Mouse (Mus musculus) lung, postnatal 0 days (tissue): ENCODE measurements around the gene Mef2c. TPM values are rescaled to one million over a fixed set of nuclear protein-coding genes. Genes with fewer than 3 reads are reported as not detected.

Experiments used
- ATAC-seq: fragments of 200-750 bp; cut with Nextera tagmentation; 2 replicates; pipeline ENCODE4 v1.8.0; 2017; ENCODE audit warnings: moderate library complexity
- DNase-seq: peaks from one replicate; pipeline ENCODE4 v3.0.0-alpha.2; 2016; ENCODE audit warnings: low spot score
- H3K27ac ChIP-seq: fragments of 300-500 bp; sonication (generic); 2 replicates; pipeline ENCODE4 v1.5.1; 2014; ENCODE audit warnings: antibody characterized with exemption, mild to moderate bottlenecking, low read length, mixed read lengths
- H3K27me3 ChIP-seq: fragments of 300-500 bp; sonication (generic); replicated peaks from 2 replicates; pipeline ENCODE4 v1.6.1; 2014; ENCODE audit warnings: low read length, mixed read lengths; ENCODE audit not compliant: insufficient read depth
- H3K36me3 ChIP-seq: fragments of 300-500 bp; sonication (generic); 2 replicates; pipeline ENCODE4 v1.6.1; 2014; ENCODE audit warnings: low read length, mixed read lengths; ENCODE audit not compliant: insufficient read depth
- H3K4me1 ChIP-seq: fragments of 300-500 bp; sonication (generic); 2 replicates; pipeline ENCODE4 v1.6.1; 2014; ENCODE audit warnings: antibody characterized with exemption, low read depth, low read length, mixed read lengths; ENCODE audit not compliant: insufficient read depth
- H3K4me2 ChIP-seq: fragments of 300-500 bp; sonication (generic); replicated peaks from 2 replicates; pipeline ENCODE4 v1.6.1; 2014; ENCODE audit warnings: low read depth, mild to moderate bottlenecking, low read length, moderate library complexity, mixed read lengths
- H3K4me3 ChIP-seq: fragments of 300-500 bp; sonication (generic); 2 replicates; pipeline ENCODE4 v1.5.1; 2014; ENCODE audit warnings: low read depth, low read length
- H3K9ac ChIP-seq: fragments of 300-500 bp; sonication (generic); replicated peaks from 2 replicates; pipeline ENCODE4 v1.6.1; 2014; ENCODE audit warnings: low read depth, mild to moderate bottlenecking
- H3K9me3 ChIP-seq: fragments of 300-500 bp; sonication (generic); 2 replicates; pipeline ENCODE4 v1.6.1; 2016; ENCODE audit warnings: low read length, mixed read lengths
- CTCF ChIP-seq: IDR thresholded peaks from 2 replicates; pipeline ENCODE4 v1.5.1; 2016; ENCODE audit warnings: antibody characterized with exemption, mild to moderate bottlenecking
- EP300 ChIP-seq: IDR thresholded peaks from 2 replicates; pipeline ENCODE4 v1.6.1; 2016; ENCODE audit warnings: antibody characterized with exemption, mild to moderate bottlenecking, control low read depth
- WGBS: fragments of 180-500 bp; shearing (Covaris S2); extraction: QIAGEN DNeasy Blood & Tissue Kit; methylation state at CpG from one replicate; pipeline ENCODE4 v1.1.7; 2014; 5-methylcytosine and 5-hydroxymethylcytosine counted together
- polyA plus RNA-seq: library from polyadenylated mRNA; unstranded; fragments of >200 nt; fragmentation: Nextera tagmentation; extraction: Ambion mirVana; gene quantifications from 2 replicates; pipeline ENCODE4 v1.2.1, GENCODE M21; 2015

The Mef2c gene
- polyA plus RNA-seq, 1 experiment from 2014 or later: 35.3 TPM

GRCm38 (mm10) chr13:83654889-83655769 lies 151.3 kb downstream of the Mef2c start:
- TF ChIP-seq CTCF (peak; percentile 86), EP300 (no peak)
- no peaks in the 10 kb centered on the region for H3K36me3 ChIP-seq
- peak; percentile 43; the same call in 1 of the 2 replicates for ATAC-seq
- H3K27me3 ChIP-seq: no peaks in the 10 kb centered on the region
- no peak overlapping the region for H3K4me2 ChIP-seq
- no peaks in the 10 kb centered on the region for H3K4me1 ChIP-seq
- H3K9ac ChIP-seq: no peak overlapping the region
- H3K27ac ChIP-seq: no peak overlapping the region
- H3K9me3 ChIP-seq: no peaks in the 10 kb centered on the region
- 38% methylated on average over 8 of the region's 8 CpGs for WGBS
- DNase-seq: peak; percentile 78
- no peak overlapping the region for H3K4me3 ChIP-seq

- no peak for ATAC-seq
- Histone ChIP-seq H3K9ac (no peak overlapping the region), H3K4me1 (no peaks in the 10 kb centered on the region), H3K4me2 (no peak overlapping the region), H3K4me3 (no peak overlapping the region), H3K27ac (no peak overlapping the region), H3K27me3 (no peaks in the 10 kb centered on the region), H3K9me3 (no peaks in the 10 kb centered on the region), H3K36me3 (no peaks in the 10 kb centered on the region)
- 80% methylated on average over 7 of the region's 7 CpGs for WGBS
- TF ChIP-seq EP300: no peak
- no peak for TF ChIP-seq CTCF
- DNase-seq: no peak
Measured at GRCm38 (mm10) chr13:83656094-83656493, 152.3 kb downstream of the Mef2c start.

GRCm38 (mm10) chr13:83656773-83657172 lies 152.9 kb downstream of the Mef2c start:
- Histone ChIP-seq H3K27me3 (no peaks in the 10 kb centered on the region), H3K27ac (no peak overlapping the region), H3K4me1 (no peaks in the 10 kb centered on the region), H3K36me3 (no peaks in the 10 kb centered on the region), H3K4me3 (no peak overlapping the region), H3K9me3 (no peaks in the 10 kb centered on the region), H3K9ac (no peak overlapping the region), H3K4me2 (no peak overlapping the region)
- WGBS: 67% methylated on average over 4 of the region's 4 CpGs
- DNase-seq (peak; percentile 67), ATAC-seq (no peak)
- TF ChIP-seq EP300: no peak
- peak; percentile 63 for TF ChIP-seq CTCF

GRCm38 (mm10) chr13:83660722-83661121 lies 156.9 kb downstream of the Mef2c start:
- no peak for TF ChIP-seq EP300
- no peak for TF ChIP-seq CTCF
- no peaks in the 10 kb centered on the region for H3K36me3 ChIP-seq
- no peak overlapping the region for H3K4me3 ChIP-seq
- no peaks in the 10 kb centered on the region for H3K4me1 ChIP-seq
- WGBS: 63% methylated on average over 8 of the region's 8 CpGs
- no peaks in the 10 kb centered on the region for H3K9me3 ChIP-seq
- no peak overlapping the region for H3K9ac ChIP-seq
- no peak for ATAC-seq
- H3K4me2 ChIP-seq: no peak overlapping the region
- DNase-seq: no peak
- no peak overlapping the region for H3K27ac ChIP-seq
- H3K27me3 ChIP-seq: no peaks in the 10 kb centered on the region

GRCm38 (mm10) chr13:83661166-83661565 lies 157.3 kb downstream of the Mef2c start:
- 67% methylated on average over 7 of the region's 7 CpGs for WGBS
- no peaks in the 10 kb centered on the region for H3K36me3 ChIP-seq
- H3K27me3 ChIP-seq: no peaks in the 10 kb centered on the region
- TF ChIP-seq CTCF: no peak
- no peak for TF ChIP-seq EP300
- no peak overlapping the region for H3K4me2 ChIP-seq
- ATAC-seq (no peak), DNase-seq (no peak)
- no peak overlapping the region for H3K4me3 ChIP-seq
- H3K27ac ChIP-seq: no peak overlapping the region
- H3K9me3 ChIP-seq: no peaks in the 10 kb centered on the region
- no peaks in the 10 kb centered on the region for H3K4me1 ChIP-seq
- H3K9ac ChIP-seq: no peak overlapping the region

DNA sequence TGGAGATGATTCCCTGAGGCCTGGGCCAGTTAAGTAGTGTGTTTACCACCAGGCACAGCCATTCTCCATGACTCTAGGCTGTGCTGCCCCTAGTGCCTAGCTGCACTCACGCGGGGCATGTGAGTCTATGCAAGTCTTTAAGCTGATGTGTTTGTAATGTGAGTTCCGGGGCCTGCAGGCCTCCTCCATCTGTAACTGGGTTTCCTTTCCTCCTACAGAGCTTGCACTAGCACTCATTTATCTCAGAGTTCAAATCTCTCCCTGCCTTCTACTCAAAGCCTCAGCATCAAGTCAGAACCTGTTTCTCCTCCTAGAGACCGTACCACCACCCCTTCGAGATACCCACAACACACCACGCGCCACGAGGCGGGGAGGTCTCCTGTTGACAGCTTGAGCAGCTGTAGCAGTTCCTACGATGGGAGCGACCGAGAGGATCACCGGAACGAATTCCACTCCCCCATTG lies 158.3 kb downstream of the Mef2c start:
- WGBS: 69% methylated on average over 14 of the region's 14 CpGs
- H3K27ac ChIP-seq: no peak overlapping the region
- no peak for ATAC-seq
- TF ChIP-seq CTCF: no peak
- no peak for DNase-seq
- no peak overlapping the region for H3K4me2 ChIP-seq
- no peaks in the 10 kb centered on the region for H3K36me3 ChIP-seq
- no peak overlapping the region for H3K4me3 ChIP-seq
- no peak overlapping the region for H3K9ac ChIP-seq
- H3K4me1 ChIP-seq: no peaks in the 10 kb centered on the region
- H3K27me3 ChIP-seq: no peaks in the 10 kb centered on the region
- H3K9me3 ChIP-seq: no peaks in the 10 kb centered on the region
